Mouse (Mus musculus): ENCODE measurements around the gene Qpct.

DNA sequence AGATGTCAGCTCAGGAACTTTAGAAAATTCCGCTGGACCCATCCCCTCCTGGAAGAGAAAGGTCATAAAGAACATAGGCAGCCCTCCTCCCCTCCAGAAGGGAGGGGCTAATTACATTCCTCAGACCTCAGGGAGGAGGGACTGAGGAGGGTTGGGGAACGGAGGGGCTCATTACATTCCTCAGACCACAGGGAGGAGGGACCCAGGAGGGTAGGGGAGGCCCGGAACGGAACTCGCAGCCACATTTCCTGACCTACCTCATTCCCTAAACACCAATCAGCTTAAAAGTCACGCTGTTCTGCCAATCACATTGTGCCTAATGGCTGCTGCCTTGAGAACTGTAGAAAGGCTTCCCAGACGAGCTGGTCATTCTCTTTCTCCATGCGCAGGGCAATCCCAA is 82.0 kb downstream of the Qpct start:
- TF ChIP-seq RAD21 (IDR thresholded peaks at IDR 0.05; ENCODE audit: low read depth, low read length) (no peak), CTCF (IDR thresholded peaks at IDR 0.05 in 2 of 3, conservative IDR thresholded peaks at IDR 0.05 in 1 of 3; ENCODE audit: control insufficient read depth in 1 of 3, insufficient read depth in 1 of 3, low read depth in 2 of 3, low read length in 3 of 3, poor library complexity in 1 of 3, severe bottlenecking in 1 of 3) (no peak), ZMIZ1 (IDR thresholded peaks at IDR 0.05; ENCODE audit: low read depth, low read length) (no peak), E2F4 (IDR thresholded peaks at IDR 0.05; ENCODE audit: borderline replicate concordance, low read depth, low read length) (no peak), POLR2A (IDR thresholded peaks at IDR 0.05; ENCODE audit: control insufficient read depth in 1 of 2, insufficient read depth in 1 of 2, low read depth in 1 of 2, low read length in 2 of 2, poor library complexity in 1 of 2) (no peak)
